Mouse (Mus musculus) natural killer cell, adult 2 months (primary cell): ENCODE measurements around the gene Trank1.

Source experiments
- DNase-seq, 2 experiments: peaks; one replicate each; pipeline ENCODE4 v3.0.0; 2022; ENCODE audit warnings: low spot score in 2 of 2

The Trank1 gene

GRCm38 (mm10) chr9:111302196-111302831 lies 9.2 kb upstream of the Trank1 start:
- DNase-seq: no peak

DNA sequence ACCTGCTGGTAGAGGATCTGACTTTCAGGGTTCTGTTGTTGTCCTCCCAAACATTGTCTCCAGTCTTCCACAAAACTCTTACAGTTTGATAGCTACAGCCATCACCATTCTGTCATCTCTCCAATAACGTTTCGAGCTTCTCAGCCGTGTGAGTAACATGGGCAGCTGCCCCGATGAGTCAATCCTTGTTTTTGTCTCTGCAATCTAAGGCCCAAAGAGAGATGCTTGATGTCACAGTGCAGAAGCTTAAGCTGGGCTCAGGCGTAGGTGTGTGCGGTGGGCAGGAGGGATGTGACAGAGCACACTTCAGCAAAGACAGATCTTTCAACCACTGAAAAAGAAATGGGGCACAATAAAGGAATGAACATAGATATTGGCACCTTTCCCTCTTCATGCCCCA lies 7.5 kb upstream of the Trank1 start:
- DNase-seq: no peak

GRCm38 (mm10) chr9:111306142-111306541 lies 5.4 kb upstream of the Trank1 start:
- DNase-seq: no peak

DNA sequence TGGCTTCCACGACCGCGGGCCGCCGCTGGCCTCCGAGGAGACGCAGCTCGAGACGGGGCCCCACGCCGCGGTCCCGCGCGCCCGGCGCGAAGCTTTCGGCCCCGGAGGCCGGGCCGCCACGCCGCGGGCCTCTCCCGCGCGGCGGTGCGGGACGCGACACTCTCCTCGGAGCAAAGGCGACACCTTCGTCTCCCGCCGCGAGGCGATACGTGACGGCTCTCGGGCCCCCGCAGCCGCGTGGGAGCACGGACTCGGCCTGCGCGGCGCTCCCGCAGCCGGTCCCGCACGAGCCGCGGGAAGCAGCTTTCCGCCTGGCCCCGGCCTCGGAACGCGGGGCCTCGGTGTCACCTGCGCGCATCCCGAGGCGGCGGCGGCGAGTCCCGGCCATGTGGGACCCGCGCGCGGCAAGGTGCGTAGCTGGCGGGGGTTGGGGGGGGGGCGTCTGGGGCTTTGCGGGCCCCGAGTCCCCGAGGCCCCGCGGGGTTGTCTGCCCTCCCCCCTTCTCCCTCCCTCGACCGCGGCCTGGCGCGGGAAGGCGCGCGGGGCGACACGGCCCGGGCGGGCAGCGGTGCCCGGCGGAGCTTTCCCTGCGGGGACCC lies 403 bp downstream of the Trank1 start:
- DNase-seq: no peak

DNA sequence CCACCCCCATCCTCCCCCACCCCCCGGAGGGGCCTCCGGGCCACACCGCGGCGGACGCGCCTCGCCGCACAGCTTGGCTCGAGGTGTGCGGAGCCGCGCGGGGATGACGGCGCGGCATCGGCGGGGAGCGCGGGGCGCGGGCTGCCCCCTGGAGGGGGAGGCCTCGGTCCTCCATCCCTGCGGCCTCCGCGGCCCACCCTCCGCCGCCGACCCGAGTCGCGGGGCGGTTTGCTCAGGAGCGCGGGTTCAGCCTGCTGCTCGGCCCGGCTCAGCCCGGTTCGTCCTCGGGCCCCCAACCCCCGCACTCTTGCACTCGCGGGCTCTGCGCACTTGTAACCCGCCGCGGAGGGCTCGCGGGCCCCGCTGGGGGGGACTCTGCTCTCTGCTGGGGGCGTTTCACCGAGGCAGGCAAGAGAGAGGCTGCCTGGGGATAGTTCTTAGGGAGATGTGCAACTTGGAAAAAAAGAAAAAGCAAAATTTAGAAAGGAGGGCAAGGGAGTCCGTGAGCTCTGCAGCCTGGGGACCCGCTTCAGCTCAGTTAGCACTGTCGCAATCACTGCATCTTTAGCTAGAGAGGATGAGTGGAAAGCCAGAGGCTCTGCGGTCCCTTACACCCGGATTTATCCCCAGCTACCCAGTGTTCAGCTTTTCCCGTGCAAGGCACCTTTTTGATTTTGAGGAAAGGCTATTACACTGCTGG lies 1.1 kb downstream of the Trank1 start:
- DNase-seq: no peak

DNA sequence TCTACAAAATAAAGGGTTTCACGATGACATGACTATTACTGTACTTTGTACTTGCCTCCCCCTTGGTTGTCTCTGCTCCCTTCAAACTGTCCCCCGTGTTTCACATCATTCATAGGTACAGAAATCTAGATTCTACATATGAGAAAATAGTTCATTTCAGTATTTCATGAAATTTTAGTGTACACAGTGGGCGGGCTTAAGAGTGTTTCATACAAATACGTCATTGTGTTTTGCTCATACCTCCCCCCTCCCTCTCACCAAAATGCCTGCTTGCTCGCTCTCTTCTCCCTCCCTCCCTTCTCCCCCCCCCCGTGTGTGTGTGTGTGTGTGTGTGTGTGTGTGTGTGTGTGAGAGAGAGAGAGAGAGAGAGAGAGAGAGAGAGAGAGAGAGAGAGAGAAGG lies 1.8 kb downstream of the Trank1 start:
- DNase-seq: no peak

DNA sequence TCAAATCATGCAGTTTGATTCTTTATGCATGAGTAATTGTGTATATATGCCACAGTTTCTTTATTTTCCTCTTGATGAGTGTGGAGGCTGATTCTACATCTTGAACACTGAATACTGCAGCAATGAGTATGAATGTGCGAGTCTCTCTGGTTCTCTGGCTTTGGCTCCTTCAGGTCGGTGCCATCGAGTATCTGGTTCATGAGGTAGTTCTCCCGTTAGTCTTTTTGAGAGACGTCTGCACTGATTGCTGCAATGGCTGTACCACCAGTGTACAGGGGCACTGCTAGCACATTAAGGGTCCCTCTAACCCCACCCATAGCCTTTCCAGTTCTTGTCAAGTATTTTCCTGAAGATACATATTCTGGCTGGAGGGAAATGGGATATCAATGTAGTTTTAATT lies 2.3 kb downstream of the Trank1 start:
- no peak for DNase-seq

GRCm38 (mm10) chr9:111314219-111314618 lies 2.7 kb downstream of the Trank1 start:
- peak in 1 of 2 experiments; percentile 13 for DNase-seq

DNA sequence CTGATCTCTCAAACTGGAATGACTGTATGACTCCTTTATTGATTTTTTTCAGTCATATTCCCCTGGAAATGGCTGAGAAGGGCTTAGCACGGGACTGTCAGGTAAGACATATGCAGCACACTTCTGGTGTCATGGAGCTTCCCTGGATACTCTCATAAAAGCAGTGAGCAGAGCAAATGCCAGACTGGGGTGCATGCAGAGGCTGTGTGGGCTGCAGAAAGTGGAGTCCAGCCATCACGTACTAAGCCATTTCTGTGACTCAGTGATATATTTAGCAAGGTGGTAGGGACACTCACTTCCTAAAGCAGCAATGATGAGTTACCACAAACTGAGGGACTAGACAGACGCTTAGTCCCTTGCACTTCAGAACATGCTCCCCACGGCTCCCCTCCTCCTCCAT lies 9.4 kb downstream of the Trank1 start:
- DNase-seq: no peak

DNA sequence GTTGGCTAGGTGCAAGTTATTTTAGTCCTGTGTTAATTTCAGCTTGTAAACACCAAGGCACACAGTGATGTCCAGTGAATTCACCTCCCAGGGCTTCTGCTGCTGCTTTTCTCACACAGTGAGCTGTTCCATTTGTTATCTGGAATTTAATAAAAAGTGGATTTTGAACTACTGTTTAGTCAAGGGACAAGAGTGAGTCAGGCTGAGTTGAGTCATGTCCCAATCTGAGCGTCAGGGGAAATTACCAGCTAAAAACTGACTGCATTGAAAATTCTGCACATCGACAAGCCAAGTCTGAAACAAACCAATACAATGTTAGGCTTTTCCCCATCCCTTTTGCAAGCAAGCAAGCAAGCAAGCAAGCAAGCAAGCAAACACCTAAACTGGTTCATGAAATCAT lies 13.3 kb downstream of the Trank1 start:
- DNase-seq: no peak

GRCm38 (mm10) chr9:111329881-111330280 lies 18.3 kb downstream of the Trank1 start:
- no peak for DNase-seq

DNA sequence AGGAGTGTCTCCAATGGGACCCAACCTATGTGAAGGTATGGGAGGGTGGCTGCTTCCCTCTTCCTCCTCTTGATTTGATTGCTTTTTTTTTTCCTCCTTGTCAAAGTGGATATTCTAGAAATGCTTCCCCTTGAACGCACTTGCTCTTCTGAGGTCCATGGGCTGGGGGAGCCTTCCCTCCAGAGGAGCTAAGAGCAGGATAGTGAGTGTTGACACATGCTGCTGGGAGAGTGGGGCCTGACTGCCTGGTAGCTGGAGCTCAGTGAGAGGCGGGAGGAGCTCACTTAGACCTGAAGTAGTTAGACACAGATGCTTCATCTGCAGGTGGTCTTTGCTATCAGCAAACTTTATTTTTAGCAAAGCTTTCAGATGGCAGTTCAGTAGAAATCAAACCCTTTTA lies 22.3 kb downstream of the Trank1 start:
- DNase-seq: no peak

GRCm38 (mm10) chr9:111334555-111335164 lies 23.1 kb downstream of the Trank1 start:
- DNase-seq: no peak

GRCm38 (mm10) chr9:111351233-111351632 lies 39.7 kb downstream of the Trank1 start:
- no peak for DNase-seq

DNA sequence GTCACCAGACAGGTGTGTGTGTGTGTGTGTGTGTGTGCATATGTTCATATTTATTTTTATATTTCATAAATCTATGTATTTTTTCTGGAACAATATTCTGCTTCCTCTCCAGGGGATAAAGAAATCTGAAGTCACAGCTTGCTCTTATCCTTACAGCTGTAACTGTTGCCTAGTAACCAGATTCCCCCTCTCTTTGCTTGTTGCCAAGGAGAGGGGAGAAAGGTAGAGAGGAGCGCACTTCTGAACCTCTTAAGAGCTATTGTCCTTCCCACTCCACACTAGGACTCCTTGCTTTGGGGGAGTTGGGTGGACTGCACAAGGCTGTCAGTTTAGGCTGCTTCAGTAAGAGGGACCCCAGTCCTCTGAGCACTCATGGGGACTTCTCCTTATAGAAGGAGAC lies 40.1 kb downstream of the Trank1 start:
- DNase-seq: no peak

- DNase-seq: no peak
Measured at GRCm38 (mm10) chr9:111352646-111353045, 41.1 kb downstream of the Trank1 start.

DNA sequence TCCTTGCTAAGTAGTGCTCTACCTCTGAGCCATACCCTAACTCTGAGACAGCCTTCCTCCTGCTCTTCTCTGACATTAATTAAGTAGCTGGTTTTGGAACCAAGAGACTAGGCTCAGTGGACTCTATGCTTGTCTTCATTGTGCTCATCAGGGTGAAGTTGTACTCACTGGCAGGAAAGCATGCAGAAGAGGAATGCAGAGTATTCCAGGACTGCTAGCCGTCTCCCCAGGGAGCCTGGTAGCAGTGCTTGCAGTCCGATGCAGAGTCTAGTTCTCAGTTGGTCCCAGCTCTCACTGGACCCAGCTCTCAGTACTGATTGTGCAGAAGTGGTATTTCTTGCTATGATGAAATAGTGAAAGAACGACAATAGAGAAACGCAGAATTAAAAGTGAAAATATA lies 43.5 kb downstream of the Trank1 start:
- no peak for DNase-seq

- DNase-seq: no peak
Measured at GRCm38 (mm10) chr9:111356386-111356785, 44.8 kb downstream of the Trank1 start.

DNA sequence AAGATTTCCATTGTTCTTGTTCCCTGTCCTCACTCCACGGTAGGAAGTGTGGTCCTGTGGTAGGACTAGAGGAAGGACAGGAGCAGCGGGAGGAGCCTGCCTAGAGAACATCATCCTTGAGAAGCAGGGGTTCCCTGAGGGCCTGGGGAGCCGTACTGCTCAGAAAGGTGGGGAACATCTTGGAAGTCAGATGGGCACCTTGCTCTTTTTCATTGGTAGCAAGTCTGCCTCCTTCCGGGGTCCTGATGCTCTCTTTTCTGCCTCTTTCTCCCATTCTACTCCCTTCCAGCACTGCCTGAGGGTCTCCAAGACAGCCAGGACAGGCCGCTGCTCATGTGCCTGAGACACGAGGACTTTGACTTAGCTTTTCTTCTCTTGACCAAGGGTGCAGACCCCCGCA lies 52.1 kb downstream of the Trank1 start:
- no peak for DNase-seq

DNA sequence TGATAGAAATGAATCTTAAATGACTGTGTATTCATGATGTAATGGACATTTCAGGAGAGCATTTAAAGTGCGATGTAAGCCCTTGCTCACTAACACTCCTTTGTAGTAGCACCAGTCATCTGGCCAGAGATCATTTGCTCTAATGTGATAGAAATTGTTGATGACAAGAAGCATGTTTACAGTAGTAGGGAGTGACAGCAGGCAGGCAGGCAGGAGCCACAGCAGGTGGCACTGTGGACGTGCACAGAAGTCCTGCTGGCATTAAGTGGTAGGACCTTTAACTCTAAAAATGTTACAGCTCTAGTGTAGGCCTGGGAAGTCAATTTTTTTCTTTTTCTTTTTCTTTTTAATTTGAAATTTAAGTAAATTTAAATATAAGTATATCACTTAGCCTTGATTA lies 56.2 kb downstream of the Trank1 start:
- no peak for DNase-seq

GRCm38 (mm10) chr9:111372079-111372478 lies 60.5 kb downstream of the Trank1 start:
- no peak for DNase-seq

DNA sequence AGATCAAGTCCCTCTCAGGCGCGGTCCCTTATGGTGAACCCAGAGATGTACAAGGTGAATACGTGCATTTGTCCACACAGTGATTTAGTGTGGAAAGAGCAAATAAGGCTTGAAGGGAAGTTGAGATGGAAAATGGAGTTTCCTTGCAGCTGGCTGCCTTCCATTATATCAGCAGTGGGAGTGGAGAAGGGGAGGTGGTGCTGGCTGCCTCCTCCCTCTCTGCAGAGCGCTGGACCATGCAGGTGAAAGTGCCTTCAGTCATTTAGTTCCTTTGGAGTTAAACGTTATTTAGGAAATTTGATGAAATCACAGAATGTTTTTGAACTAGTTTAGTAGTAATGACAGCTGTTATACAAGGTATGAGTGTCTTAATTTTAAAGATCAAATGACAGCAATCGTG lies 66.3 kb downstream of the Trank1 start:
- no peak for DNase-seq
